Mouse (Mus musculus): ENCODE measurements around the gene Odr4. TPM values are rescaled to one million over a fixed set of nuclear protein-coding genes. Genes with fewer than 3 reads are reported as not detected.

Odr4 gene
- polyA plus RNA-seq, 1 experiment: 6.5 TPM

DNA sequence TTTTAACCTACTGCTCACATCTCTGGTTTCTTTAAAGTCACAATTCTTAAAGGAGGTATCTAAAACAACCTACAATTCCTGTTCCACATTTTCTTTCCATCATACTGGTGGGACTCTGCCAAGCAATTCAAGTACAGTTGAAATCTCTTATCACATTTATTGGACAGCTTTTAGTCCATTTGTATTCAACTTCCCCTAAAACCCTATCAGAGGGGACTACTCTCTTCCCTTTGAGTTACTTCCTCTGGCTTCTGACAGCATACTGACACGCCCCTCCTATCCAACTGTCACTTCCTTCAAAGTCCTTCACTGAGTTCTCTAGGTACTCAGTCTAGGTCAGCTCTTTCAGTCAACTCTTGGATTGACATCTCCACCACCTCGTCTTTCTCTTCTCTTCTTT lies 57.8 kb downstream of the Odr4 start:
- WGBS: 62% methylated on average over 2 of the region's 2 CpGs
- TF ChIP-seq CTCF (IDR thresholded peaks at IDR 0.05; ENCODE audit: insufficient read depth, low read length) (no peak), POLR2A (IDR thresholded peaks at IDR 0.05; ENCODE audit: borderline replicate concordance, extremely low read depth, low read depth, low read length) (no peak)

DNA sequence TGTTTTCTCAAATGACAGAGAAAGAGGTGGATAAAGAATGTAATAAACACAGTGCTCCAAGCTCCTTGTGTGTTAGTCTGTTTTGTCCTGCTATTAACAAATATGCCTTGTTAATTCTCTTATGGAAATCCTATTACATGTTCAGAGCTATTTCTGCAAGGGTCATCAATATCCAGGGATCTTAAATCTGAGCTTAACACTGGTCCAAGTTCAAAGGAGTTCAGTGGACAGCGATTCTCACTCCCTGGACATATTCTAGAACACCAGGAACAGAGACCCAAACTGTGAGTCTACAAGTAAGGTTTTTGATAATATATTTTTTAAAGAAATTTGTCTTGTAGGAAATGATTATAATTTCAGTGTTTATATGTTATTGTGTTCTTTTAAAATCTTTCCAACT lies 73.7 kb downstream of the Odr4 start, which contains the start of gene Pdc:
TSS of gene Pdc (plus strand) at position 213 of the 400 bp plus-strand sequence.
- 80% methylated on average over 1 of the region's 1 CpGs for WGBS
- no peak for TF ChIP-seq POLR2A (IDR thresholded peaks at IDR 0.05; ENCODE audit: borderline replicate concordance, extremely low read depth, low read depth, low read length)
- no peak for TF ChIP-seq CTCF (IDR thresholded peaks at IDR 0.05; ENCODE audit: insufficient read depth, low read length)
- Histone ChIP-seq H3K4me1 (ENCODE audit: control insufficient read depth, insufficient read depth, low read length) (no peaks in the 10 kb centered on the region), H3K4me3 (replicated peaks; ENCODE audit: extremely low read depth, low read depth, low read length) (no peak within 1 kb of the TSS)
- DNase-seq: no peak

More for the DNA sequence above, 57.8 kb downstream of the Odr4 start:
- no peak for DNase-seq
- Histone ChIP-seq H3K4me3 (replicated peaks; ENCODE audit: extremely low read depth, low read depth, low read length) (no peak overlapping the region), H3K4me1 (ENCODE audit: control insufficient read depth, insufficient read depth, low read length) (no peaks in the 10 kb centered on the region)

Other genes with a start within 250 kb of the Odr4 start
- not detected in 2 replicates for gene Pdc, start 73.7 kb downstream of the Odr4 start, polyA plus RNA-seq (2012; rRNA removed)
- gene Tpr, start 242 bp downstream of the Odr4 start, polyA plus RNA-seq (2012; rRNA removed): 38.7 and 59.8 TPM in 2 replicates
- 2.8 and 7.2 TPM in 2 replicates for gene Prg4, start 73.1 kb upstream of the Odr4 start, polyA plus RNA-seq (2012; rRNA removed)